Mouse (Mus musculus) forebrain, embryonic 14.5 days (tissue): ENCODE results near the gene Spint2. TPM values are rescaled to one million over a fixed set of nuclear protein-coding genes. Genes with fewer than 3 reads are reported as not detected.

ENCODE experiments used
- ATAC-seq: fragments of 200-750 bp; cut with Nextera tagmentation; 2 replicates; pipeline ENCODE4 v1.8.0; 2017; ENCODE audit warnings: mild to moderate bottlenecking, moderate library complexity
- DNase-seq: peaks from one replicate; pipeline ENCODE4 v3.0.0-alpha.2; 2015; ENCODE audit warnings: low spot score
- H3K27ac ChIP-seq: fragments of 300-500 bp; sonication (generic); 2 replicates; pipeline ENCODE4 v1.5.1; 2014; ENCODE audit warnings: low read depth, mild to moderate bottlenecking, control low read depth, low read length, moderate library complexity
- H3K27me3 ChIP-seq: fragments of 300-500 bp; sonication (generic); replicated peaks from 2 replicates; pipeline ENCODE4 v1.6.1; 2014; ENCODE audit warnings: low read length, control low read depth, mixed read lengths; ENCODE audit not compliant: control insufficient read depth, insufficient read depth
- H3K36me3 ChIP-seq: fragments of 300-500 bp; sonication (generic); 2 replicates; pipeline ENCODE4 v1.6.1; 2014; ENCODE audit warnings: low read length, control low read depth; ENCODE audit not compliant: control insufficient read depth, insufficient read depth
- H3K4me1 ChIP-seq: fragments of 300-500 bp; sonication (generic); 2 replicates; pipeline ENCODE4 v1.6.1; 2014; ENCODE audit warnings: antibody characterized with exemption, low read length, control low read depth; ENCODE audit not compliant: control insufficient read depth, insufficient read depth
- H3K4me2 ChIP-seq: fragments of 300-500 bp; sonication (generic); 2 replicates; pipeline ENCODE4 v1.6.1; 2014; ENCODE audit warnings: mild to moderate bottlenecking, control low read depth, low read length
- H3K4me3 ChIP-seq: fragments of 300-500 bp; sonication (generic); 2 replicates; pipeline ENCODE4 v1.5.1; 2014; ENCODE audit warnings: low read depth, low read length, control low read depth
- H3K9ac ChIP-seq: fragments of 300-500 bp; sonication (generic); 2 replicates; pipeline ENCODE4 v1.6.1; 2014; ENCODE audit warnings: mild to moderate bottlenecking, low read length, control low read depth, moderate library complexity
- H3K9me3 ChIP-seq: fragments of 300-500 bp; sonication (generic); replicated peaks from 2 replicates; pipeline ENCODE4 v1.6.1; 2016; ENCODE audit warnings: low read length, control low read depth, mixed read lengths; ENCODE audit not compliant: control insufficient read depth
- WGBS: fragments of 180-500 bp; shearing (Covaris S2); extraction: QIAGEN DNeasy Blood & Tissue Kit; methylation state at CpG from one replicate; pipeline ENCODE4 v1.1.7; 2014; 5-methylcytosine and 5-hydroxymethylcytosine counted together
- polyA plus RNA-seq: library from polyadenylated mRNA; unstranded; fragments of >200 nt; fragmentation: Nextera tagmentation; extraction: Ambion mirVana; gene quantifications from 2 replicates; pipeline ENCODE4 v1.2.1, GENCODE M21; 2014

Spint2 gene
- polyA plus RNA-seq, 1 experiment from 2014 or later = 46.6 TPM

- Histone ChIP-seq H3K9me3 (no peaks in the 10 kb centered on the region), H3K9ac (peak overlapping the region; percentile 1), H3K4me1 (peaks cover 66% of the 10 kb centered on the region), H3K36me3 (peaks cover 43% of the 10 kb centered on the region), H3K4me2 (no peak overlapping the region), H3K27me3 (no peaks in the 10 kb centered on the region), H3K27ac (peak overlapping the region; percentile 96), H3K4me3 (no peak overlapping the region)
- no peak for DNase-seq
- ATAC-seq = no peak
- 61% methylated on average over 15 of the region's 17 CpGs for WGBS
Observed at GRCm38 (mm10) chr7:29316137-29316734, 34.5 kb upstream of the Spint2 start.

DNA sequence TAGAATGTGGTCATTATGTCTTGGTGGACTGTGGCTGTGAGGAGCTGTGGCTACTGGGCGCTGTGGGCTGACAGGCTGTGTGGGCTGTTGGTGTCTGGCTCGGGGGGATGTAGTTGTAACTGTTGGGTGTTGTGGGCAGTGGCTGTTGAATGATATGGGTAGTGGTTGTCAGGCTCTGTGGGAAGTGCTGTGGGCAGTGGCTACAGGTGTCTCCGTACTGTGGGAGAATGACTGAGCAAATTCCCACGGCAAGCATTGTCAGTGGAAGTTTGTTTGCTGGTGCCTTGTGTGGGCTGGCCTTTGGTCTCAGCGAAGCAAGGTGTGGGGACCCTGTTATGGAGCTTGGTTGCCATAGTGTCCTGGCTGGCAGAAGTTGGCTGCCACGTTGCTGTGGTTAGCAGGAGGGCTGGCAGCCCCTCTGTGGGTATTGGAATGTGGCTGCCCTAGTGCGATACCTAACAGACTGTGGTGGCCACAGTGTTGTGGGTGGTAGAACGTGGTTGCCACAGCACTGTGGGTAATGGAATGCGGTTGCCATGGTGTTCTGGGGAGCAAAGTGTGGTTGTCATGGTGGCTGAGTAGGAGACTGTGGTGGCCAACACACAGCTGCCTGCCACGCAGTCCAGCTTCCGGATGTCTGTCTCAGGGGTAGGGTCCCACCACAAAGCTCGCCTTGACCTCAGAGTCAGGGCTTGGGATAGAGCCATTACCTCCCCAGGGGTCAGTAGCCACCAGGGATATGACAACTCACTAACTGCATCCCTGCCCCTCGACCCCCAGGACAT lies 33.3 kb upstream of the Spint2 start:
- Histone ChIP-seq H3K4me1 (peaks cover 65% of the 10 kb centered on the region), H3K9me3 (no peaks in the 10 kb centered on the region), H3K4me3 (no peak overlapping the region), H3K4me2 (peak overlapping the region; percentile 23), H3K36me3 (peaks cover 45% of the 10 kb centered on the region), H3K9ac (peak overlapping the region; percentile 8; the same call in 1 of the 2 replicates), H3K27ac (peak overlapping the region; percentile 96), H3K27me3 (no peaks in the 10 kb centered on the region)
- 45% methylated on average over 13 of the region's 13 CpGs for WGBS
- ATAC-seq (peak; percentile 16; the same call in 1 of the 2 replicates), DNase-seq (peak; percentile 73)

DNA sequence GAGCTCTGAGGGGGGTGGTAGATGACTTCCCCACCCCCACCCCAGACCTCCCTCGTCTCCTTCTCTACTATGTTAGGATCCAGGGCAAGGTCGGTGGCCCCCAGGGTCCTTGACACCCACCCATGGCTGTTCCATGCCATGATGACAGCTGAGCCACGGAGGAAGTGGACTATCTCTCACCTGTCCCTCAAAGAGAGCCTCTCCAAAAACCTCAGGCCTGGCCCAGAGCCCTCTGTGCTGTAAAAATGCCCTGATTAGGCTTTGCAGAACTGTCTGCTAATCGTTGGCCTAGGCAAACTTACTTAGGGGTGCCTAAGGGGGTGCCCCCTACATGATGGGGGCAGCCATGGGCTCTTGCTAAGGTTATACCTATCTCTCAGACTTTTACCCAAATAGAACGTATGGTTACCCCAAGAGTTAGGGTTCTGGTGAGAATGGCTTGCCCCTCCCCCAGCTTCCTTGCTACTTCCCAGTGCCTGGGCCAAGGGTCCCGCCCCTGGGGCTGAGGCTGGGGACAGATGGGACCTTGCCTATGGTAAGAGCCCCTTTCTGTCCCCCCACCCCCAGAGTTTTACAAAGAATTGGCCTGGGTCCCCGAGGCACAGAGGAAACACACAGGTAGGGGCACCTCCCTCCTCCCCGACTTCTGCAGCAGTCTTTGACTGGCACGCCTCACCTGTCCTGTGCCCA lies 32.0 kb upstream of the Spint2 start:
- Histone ChIP-seq H3K4me1 (peaks cover 61% of the 10 kb centered on the region), H3K27ac (peak overlapping the region; percentile 96; the same call in 1 of the 2 replicates), H3K4me2 (peak overlapping the region; percentile 23; the same call in 1 of the 2 replicates), H3K9ac (peak overlapping the region; percentile 2; the same call in 1 of the 2 replicates), H3K36me3 (peaks cover 50% of the 10 kb centered on the region), H3K4me3 (no peak overlapping the region), H3K27me3 (no peaks in the 10 kb centered on the region), H3K9me3 (no peaks in the 10 kb centered on the region)
- DNase-seq (no peak), ATAC-seq (no peak)
- 60% methylated on average over 9 of the region's 9 CpGs for WGBS

DNA sequence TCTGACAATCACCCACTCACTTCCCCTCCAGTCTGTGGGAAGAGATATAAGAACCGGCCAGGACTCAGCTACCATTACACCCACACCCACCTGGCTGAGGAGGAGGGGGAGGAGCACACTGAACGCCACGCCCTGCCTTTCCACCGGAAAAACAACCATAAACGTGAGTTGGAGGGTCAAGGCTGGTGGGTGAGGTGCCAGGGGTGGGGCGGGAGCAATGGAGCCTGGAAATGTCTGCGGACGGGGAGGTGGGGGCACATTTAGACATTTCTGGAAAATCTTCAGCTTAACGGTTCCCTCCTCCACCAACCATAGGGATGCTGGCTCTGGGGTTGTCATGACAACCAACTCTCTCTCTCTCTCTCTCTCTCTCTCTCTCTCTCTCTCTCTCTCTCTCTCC lies 31.3 kb upstream of the Spint2 start:
- peak overlapping the region; percentile 60; the same call in 1 of the 2 replicates for H3K27ac ChIP-seq
- H3K4me3 ChIP-seq = no peak overlapping the region
- 36% methylated on average over 9 of the region's 9 CpGs for WGBS
- H3K4me1 ChIP-seq = peaks cover 54% of the 10 kb centered on the region
- H3K9me3 ChIP-seq = no peaks in the 10 kb centered on the region
- peak overlapping the region; percentile 41 for H3K4me2 ChIP-seq
- ATAC-seq (no peak), DNase-seq (peak; percentile 66)
- peaks cover 50% of the 10 kb centered on the region for H3K36me3 ChIP-seq
- H3K27me3 ChIP-seq = no peaks in the 10 kb centered on the region
- peak overlapping the region; percentile 29; the same call in 1 of the 2 replicates for H3K9ac ChIP-seq

GRCm38 (mm10) chr7:29309749-29310148 lies 28.0 kb upstream of the Spint2 start:
- 14% methylated on average over 5 of the region's 5 CpGs for WGBS

DNA sequence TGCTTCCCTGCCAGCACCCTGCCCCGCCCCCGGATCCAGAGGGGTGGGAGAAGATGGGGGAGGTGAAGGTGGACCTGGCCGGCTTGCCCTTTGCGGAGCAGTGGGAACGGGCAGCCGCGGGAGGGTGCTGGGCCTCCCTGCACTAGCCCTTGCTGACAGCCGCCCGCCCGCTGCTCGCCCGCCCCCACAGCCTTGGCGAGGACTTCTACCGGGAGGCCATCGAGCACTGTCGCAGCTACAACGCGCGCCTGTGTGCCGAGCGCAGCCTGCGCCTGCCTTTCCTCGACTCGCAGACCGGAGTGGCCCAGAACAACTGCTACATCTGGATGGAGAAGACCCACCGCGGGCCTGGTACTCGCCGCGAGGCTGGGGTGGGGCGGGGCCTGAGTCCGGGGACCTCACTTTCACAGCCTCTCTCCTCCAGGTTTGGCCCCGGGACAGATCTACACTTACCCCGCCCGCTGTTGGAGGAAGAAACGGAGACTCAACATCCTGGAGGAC lies 27.6 kb upstream of the Spint2 start:
- H3K9ac ChIP-seq = peak overlapping the region; percentile 79
- ATAC-seq (no peak), DNase-seq (no peak)
- 2% methylated on average over 36 of the region's 36 CpGs for WGBS
- peak overlapping the region; percentile 74 for H3K4me3 ChIP-seq
- H3K27me3 ChIP-seq = no peaks in the 10 kb centered on the region
- peaks cover 33% of the 10 kb centered on the region for H3K36me3 ChIP-seq
- H3K4me2 ChIP-seq = peak overlapping the region; percentile 95
- H3K4me1 ChIP-seq = peaks cover 39% of the 10 kb centered on the region
- no peaks in the 10 kb centered on the region for H3K9me3 ChIP-seq
- H3K27ac ChIP-seq = peak overlapping the region; percentile 52

More at GRCm38 (mm10) chr7:29309749-29310148, 28.0 kb upstream of the Spint2 start:
- Histone ChIP-seq H3K4me2 (peak overlapping the region; percentile 95), H3K4me3 (peak overlapping the region; percentile 74), H3K27me3 (no peaks in the 10 kb centered on the region), H3K9me3 (no peaks in the 10 kb centered on the region), H3K27ac (peak overlapping the region; percentile 52), H3K4me1 (peaks cover 44% of the 10 kb centered on the region), H3K9ac (peak overlapping the region; percentile 79), H3K36me3 (peaks cover 37% of the 10 kb centered on the region)
- DNase-seq = no peak
- no peak for ATAC-seq

DNA sequence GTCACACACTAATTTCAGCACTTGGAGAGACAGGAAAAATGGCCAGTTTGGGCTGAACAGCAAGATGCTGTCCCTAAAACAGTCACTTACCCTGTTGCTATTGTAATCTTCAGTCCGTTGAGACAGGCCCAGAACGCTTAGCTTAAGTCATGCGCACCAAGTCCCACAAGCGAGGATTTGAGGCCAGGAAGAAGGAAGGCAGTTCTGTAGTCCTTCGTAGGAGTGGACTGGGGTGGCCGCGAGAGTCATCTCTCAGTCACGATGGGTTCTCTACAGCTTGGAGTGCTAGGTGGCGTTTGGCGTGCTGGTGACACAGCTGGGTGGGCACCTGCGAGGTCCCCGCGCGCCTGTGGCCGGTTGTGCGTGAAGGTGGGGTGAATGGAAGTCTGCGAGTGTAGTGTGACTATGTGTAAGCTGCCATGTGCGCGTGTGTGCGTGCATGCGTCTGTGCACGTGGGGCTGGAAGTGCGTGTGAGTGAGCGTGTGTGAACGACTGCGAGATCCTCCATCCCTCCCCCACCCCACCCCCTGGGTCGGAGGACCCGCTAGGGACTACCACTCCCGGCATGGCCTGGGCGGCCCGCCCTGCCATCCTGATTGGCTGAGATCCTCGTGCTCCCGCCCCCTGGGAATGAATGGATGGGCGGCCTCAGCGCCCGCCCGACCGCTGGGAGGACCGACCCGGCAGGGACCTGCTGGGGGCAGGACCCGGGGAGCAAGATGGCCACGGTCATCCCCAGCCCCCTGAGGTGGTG lies 25.8 kb upstream of the Spint2 start:
- peaks cover 26% of the 10 kb centered on the region for H3K4me1 ChIP-seq
- 2% methylated on average over 42 of the region's 42 CpGs for WGBS
- H3K27ac ChIP-seq = peak overlapping the region; percentile 64
- peak overlapping the region; percentile 74 for H3K4me3 ChIP-seq
- no peaks in the 10 kb centered on the region for H3K9me3 ChIP-seq
- peaks cover 21% of the 10 kb centered on the region for H3K36me3 ChIP-seq
- H3K4me2 ChIP-seq = peak overlapping the region; percentile 95
- peak; percentile 96 for DNase-seq
- peak overlapping the region; percentile 79 for H3K9ac ChIP-seq
- no peaks in the 10 kb centered on the region for H3K27me3 ChIP-seq
- ATAC-seq = peak; percentile 70

GRCm38 (mm10) chr7:29306619-29307018 lies 24.9 kb upstream of the Spint2 start:
- Histone ChIP-seq H3K9me3 (no peaks in the 10 kb centered on the region), H3K36me3 (peaks cover 12% of the 10 kb centered on the region), H3K4me1 (peaks cover 26% of the 10 kb centered on the region), H3K4me2 (peak overlapping the region; percentile 95), H3K9ac (peak overlapping the region; percentile 86; the same call in 1 of the 2 replicates), H3K27ac (peak overlapping the region; percentile 93), H3K27me3 (no peaks in the 10 kb centered on the region), H3K4me3 (peak overlapping the region; percentile 74)
- 17% methylated on average over 7 of the region's 7 CpGs for WGBS
- ATAC-seq = peak; percentile 6; the same call in 1 of the 2 replicates
- DNase-seq = peak; percentile 93
